Mouse (Mus musculus): Measurements from ENCODE around the gene Tmem25.

DNA sequence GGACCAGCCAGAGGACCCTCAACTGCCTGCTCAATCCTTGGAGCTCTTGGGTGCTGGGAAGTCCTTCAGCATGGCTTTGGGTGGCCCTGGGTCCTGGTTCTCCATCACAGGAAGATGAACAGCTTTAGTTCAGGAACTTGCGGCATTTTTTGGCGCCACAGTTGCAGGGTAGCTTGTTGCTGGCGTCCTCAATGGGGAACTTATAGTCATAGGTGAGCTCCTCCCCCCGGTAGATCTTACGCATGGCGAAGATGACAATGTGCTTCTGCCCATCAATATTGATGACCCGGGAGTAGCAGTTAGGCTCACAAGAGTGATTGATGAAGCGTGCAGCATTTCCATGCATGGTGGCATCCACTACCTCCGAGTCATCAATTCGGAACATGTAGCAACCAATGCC is 8.7 kb upstream of the Tmem25 start:
- TF ChIP-seq GATA1 (IDR thresholded peaks at IDR 0.05; ENCODE audit: low read length) = no peak
- no peak for TF ChIP-seq TAL1 (IDR thresholded peaks at IDR 0.05; ENCODE audit: low read length)

All from erythroblast, embryonic 14.5 days (primary cell).